Mouse (Mus musculus) right cerebral cortex, postnatal 36 days (tissue): ENCODE results near the gene Gm20896.
"Not testable (repeated sequence)": the region's sequence is repeated elsewhere in the genome, so short reads cannot be mapped to it uniquely, and the experiment has no call there.

ENCODE experiments used
- DNase-seq, 2 experiments: peaks; one replicate each; pipeline ENCODE4 v3.0.0; 2022; ENCODE audit warnings: low spot score in 2 of 2, mixed read lengths in 1 of 2

Gm20896 gene

GRCm38 (mm10) chrY:35921426-35921825 lies at the start of gene Gm20896:
Gm20896 (minus strand) TSS chrY:35921526.
- DNase-seq, result not testable (repeated sequence)
